Mouse (Mus musculus): Measurements from ENCODE around the gene Ppt2. TPM values are rescaled to one million over a fixed set of nuclear protein-coding genes. Genes with fewer than 3 reads are reported as not detected.

Gene Ppt2
- total and polyA plus RNA-seq, 2 experiments = 22.5 to 38.5 TPM

DNA sequence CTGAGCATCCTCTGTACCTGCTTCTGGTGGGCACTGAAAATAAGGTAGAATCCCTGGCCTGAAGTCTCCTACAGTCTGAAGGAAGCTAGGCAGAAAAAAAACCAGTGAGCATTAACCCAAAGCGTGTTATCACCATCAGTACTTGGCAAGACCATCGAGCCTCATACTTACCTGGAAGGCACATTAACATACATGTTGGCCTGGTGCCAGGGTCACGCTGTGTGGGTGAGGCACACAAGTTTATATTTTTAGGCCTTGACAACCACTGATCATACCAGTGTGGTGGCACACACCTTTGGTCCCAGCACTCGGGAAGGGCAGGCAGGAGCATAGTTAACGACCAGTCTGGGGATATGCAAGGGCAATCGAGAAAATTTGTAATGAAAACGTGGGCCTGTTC, 20.3 kb downstream of the Ppt2 start:
- Histone ChIP-seq H3K4me3 (ENCODE audit: insufficient read depth, low read depth, low read length) (no peak overlapping the region), H3K4me1 (ENCODE audit: control insufficient read depth, insufficient read depth, low read length) (peaks cover 4% of the 10 kb centered on the region; the same call in 1 of the 2 replicates), H3K27me3 (ENCODE audit: control insufficient read depth, insufficient read depth, low read length) (no peaks in the 10 kb centered on the region), H3K9ac (ENCODE audit: low read depth, low read length) (no peak overlapping the region), H3K36me3 (ENCODE audit: control insufficient read depth, insufficient read depth, low read length) (no peaks in the 10 kb centered on the region), H3K79me2 (ENCODE audit: control insufficient read depth, insufficient read depth, low read length) (peaks cover 6% of the 10 kb centered on the region; the same call in 1 of the 2 replicates), H3K27ac (replicated peaks; ENCODE audit: insufficient read depth, low read depth, low read length) (no peak overlapping the region)
- no peak for TF ChIP-seq CTCF (IDR thresholded peaks at IDR 0.05; ENCODE audit: low read depth, low read length)
- TF ChIP-seq POLR2A (IDR thresholded peaks at IDR 0.05; ENCODE audit: extremely low read depth, insufficient read depth, low read length) = no peak
- DNase-seq (ENCODE audit: extremely low read depth, low read depth, low spot score) = no peak
- 63% methylated on average over 7 of the region's 7 CpGs for WGBS

DNA sequence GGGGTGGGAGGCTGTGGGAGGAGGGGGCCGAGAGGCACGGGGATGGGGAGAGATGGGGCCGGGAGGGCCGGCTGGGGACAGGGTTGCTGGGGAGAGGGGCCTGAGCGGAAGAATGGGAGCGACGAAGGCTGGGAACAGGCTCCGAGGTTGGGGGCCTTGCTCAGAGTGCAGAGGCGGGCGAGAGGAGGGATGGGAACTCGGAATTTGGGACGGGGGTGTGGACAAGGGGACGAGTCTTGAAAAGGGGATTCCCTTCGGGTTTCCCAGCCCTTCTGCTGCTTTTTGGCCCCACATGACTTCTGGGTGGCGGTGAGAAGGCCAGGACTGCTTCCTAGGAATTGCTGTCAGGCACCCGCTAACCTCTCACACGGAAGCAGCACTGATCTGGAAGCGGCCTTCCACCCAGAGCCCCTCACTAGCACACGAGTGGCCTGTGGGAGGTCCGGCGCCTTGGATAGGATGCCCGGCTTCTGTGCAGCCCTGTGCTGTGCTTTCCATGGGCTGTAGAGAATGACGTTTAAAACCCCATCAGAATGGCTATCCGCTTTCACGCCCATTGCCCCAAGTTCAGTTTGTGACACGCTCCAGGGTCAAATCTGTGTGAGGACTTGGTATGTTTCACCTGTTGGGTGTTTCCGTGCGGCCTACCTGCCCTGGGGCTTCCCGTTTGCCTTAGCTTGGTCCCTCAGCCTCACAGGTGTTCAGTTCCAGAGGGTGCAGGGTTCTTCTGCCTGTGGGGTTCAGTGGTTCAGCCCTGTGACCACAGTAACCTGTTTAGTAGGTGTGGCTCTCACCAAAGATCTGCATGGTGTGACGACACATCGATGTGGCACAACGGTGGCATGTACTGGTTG, 21.9 kb downstream of the Ppt2 start:
- no peaks in the 10 kb centered on the region for H3K36me3 ChIP-seq (ENCODE audit: control insufficient read depth, insufficient read depth, low read length)
- peak overlapping the region; percentile 92 for H3K9ac ChIP-seq (ENCODE audit: low read depth, low read length)
- peak overlapping the region; percentile 12 for H3K27ac ChIP-seq (replicated peaks; ENCODE audit: insufficient read depth, low read depth, low read length)
- no peaks in the 10 kb centered on the region for H3K27me3 ChIP-seq (ENCODE audit: control insufficient read depth, insufficient read depth, low read length)
- H3K79me2 ChIP-seq (ENCODE audit: control insufficient read depth, insufficient read depth, low read length) = peaks cover 8% of the 10 kb centered on the region; the same call in 1 of the 2 replicates
- H3K4me3 ChIP-seq (ENCODE audit: insufficient read depth, low read depth, low read length) = peak overlapping the region; percentile 95
- TF ChIP-seq POLR2A (IDR thresholded peaks at IDR 0.05; ENCODE audit: extremely low read depth, insufficient read depth, low read length) (no peak), CTCF (IDR thresholded peaks at IDR 0.05; ENCODE audit: low read depth, low read length) (no peak)
- peaks cover 7% of the 10 kb centered on the region; the same call in 1 of the 2 replicates for H3K4me1 ChIP-seq (ENCODE audit: control insufficient read depth, insufficient read depth, low read length)
- peak; percentile 40 for DNase-seq (ENCODE audit: extremely low read depth, low read depth, low spot score)
- WGBS = 5% methylated on average over 31 of the region's 32 CpGs

DNA sequence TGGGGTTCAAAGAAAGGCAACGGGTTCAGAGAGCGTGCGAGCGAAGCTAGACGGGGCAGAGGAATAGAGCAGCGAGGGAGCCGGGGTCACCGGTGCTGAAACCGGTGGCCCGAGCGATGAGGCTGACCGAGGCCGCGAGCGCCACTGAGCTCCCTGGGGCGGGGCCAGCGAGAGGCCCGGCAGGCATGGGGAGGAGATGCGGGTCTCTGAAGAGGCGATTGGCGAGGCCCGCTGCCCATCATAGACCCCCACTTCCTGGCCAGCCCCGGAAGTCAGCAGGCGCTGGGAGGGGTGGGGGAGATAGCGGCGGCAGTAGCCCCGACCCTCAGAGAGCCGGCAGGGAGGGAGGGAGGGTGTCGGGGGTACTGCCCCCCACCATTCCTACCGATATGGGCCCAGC, 22.7 kb downstream of the Ppt2 start:
- Histone ChIP-seq H3K79me2 (ENCODE audit: control insufficient read depth, insufficient read depth, low read length) (peaks cover 8% of the 10 kb centered on the region; the same call in 1 of the 2 replicates), H3K4me1 (ENCODE audit: control insufficient read depth, insufficient read depth, low read length) (peaks cover 7% of the 10 kb centered on the region; the same call in 1 of the 2 replicates), H3K27ac (replicated peaks; ENCODE audit: insufficient read depth, low read depth, low read length) (peak overlapping the region; percentile 98), H3K9ac (ENCODE audit: low read depth, low read length) (peak overlapping the region; percentile 92), H3K4me3 (ENCODE audit: insufficient read depth, low read depth, low read length) (peak overlapping the region; percentile 95), H3K36me3 (ENCODE audit: control insufficient read depth, insufficient read depth, low read length) (no peaks in the 10 kb centered on the region), H3K27me3 (ENCODE audit: control insufficient read depth, insufficient read depth, low read length) (no peaks in the 10 kb centered on the region)
- DNase-seq (ENCODE audit: extremely low read depth, low read depth, low spot score) = peak; percentile 76
- TF ChIP-seq POLR2A (IDR thresholded peaks at IDR 0.05; ENCODE audit: extremely low read depth, insufficient read depth, low read length) = peak; percentile 79; the same call in 1 of the 2 replicates
- no peak for TF ChIP-seq CTCF (IDR thresholded peaks at IDR 0.05; ENCODE audit: low read depth, low read length)
- 0% methylated on average over 28 of the region's 30 CpGs for WGBS

DNA sequence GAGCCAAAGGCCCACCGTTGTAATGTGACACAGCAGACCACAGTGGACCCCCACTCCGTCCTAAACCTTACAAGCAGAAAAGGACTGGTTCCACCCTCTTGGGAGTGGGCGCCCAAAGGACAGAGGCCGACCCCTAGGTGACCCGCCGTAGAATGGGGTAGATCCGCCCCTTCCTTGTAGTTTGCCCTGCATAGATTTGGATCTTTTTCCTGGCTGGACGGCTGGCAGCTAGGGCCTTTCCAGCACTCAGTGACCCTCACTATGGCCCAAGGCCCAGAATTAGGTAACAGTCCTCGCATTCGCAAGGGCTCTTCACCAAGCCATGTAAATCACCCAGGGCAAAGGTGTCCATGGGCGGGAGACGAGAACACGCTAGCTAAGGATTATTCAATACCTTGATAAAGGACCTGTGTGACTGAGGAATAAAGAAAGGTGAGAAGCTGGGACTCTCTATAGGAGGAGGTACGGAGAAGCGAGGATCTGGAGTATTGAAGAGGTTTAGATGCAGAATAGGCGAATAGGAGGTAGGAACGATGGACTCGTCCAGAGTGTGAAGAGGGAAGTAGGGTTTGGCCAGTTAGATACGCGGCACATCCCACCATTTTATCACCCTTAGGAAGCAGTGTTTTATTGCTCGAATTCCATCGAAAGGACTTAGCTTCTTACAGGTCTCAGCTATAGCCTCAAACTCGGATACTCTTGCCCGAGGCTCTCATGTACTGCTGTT, 23.6 kb downstream of the Ppt2 start:
- H3K79me2 ChIP-seq (ENCODE audit: control insufficient read depth, insufficient read depth, low read length) = peaks cover 8% of the 10 kb centered on the region; the same call in 1 of the 2 replicates
- H3K27ac ChIP-seq (replicated peaks; ENCODE audit: insufficient read depth, low read depth, low read length) = peak overlapping the region; percentile 98
- H3K4me1 ChIP-seq (ENCODE audit: control insufficient read depth, insufficient read depth, low read length) = peaks cover 7% of the 10 kb centered on the region; the same call in 1 of the 2 replicates
- TF ChIP-seq POLR2A (IDR thresholded peaks at IDR 0.05; ENCODE audit: extremely low read depth, insufficient read depth, low read length) (no peak), CTCF (IDR thresholded peaks at IDR 0.05; ENCODE audit: low read depth, low read length) (no peak)
- peak overlapping the region; percentile 95 for H3K4me3 ChIP-seq (ENCODE audit: insufficient read depth, low read depth, low read length)
- H3K9ac ChIP-seq (ENCODE audit: low read depth, low read length) = peak overlapping the region; percentile 79
- WGBS = 6% methylated on average over 24 of the region's 24 CpGs
- H3K36me3 ChIP-seq (ENCODE audit: control insufficient read depth, insufficient read depth, low read length) = no peaks in the 10 kb centered on the region
- no peaks in the 10 kb centered on the region for H3K27me3 ChIP-seq (ENCODE audit: control insufficient read depth, insufficient read depth, low read length)
- DNase-seq (ENCODE audit: extremely low read depth, low read depth, low spot score) = peak; percentile 97

DNA sequence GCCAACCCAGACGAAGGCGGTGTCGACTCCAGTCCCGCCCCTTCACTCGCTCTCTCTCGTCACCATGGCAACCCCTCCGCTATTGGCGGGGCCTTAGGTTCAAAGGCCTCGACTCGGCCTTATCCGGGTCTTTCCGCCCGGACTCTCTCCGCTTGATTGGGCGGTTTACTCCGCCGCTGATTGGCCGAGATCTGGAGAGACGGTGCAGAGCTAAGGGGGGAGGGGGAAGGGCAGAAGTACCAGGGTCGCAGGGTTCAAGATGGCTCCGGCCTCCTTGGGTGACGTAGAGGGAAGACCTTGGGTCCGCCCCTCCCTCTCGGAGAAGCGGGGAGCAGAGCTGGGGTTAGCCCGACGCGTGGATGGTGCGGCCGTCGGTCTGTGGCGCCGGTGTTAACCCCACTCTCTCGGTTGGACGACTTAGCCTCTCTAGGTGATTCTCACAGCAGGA, 24.2 kb downstream of the Ppt2 start, which contains the start of gene Agpat1:
Gene Agpat1, plus strand, starts transcription at position 202 of the 448 bp plus-strand sequence.
- WGBS = under 1% methylated on average over 33 of the region's 35 CpGs
- Histone ChIP-seq H3K4me3 (ENCODE audit: insufficient read depth, low read depth, low read length) (peak within 1 kb of the TSS; percentile 95), H3K79me2 (ENCODE audit: control insufficient read depth, insufficient read depth, low read length) (peaks cover 8% of the 10 kb centered on the region; the same call in 1 of the 2 replicates), H3K36me3 (ENCODE audit: control insufficient read depth, insufficient read depth, low read length) (no peaks in the 10 kb centered on the region), H3K27me3 (ENCODE audit: control insufficient read depth, insufficient read depth, low read length) (no peaks in the 10 kb centered on the region), H3K27ac (replicated peaks; ENCODE audit: insufficient read depth, low read depth, low read length) (peak within 1 kb of the TSS; percentile 98), H3K9ac (ENCODE audit: low read depth, low read length) (peak within 1 kb of the TSS; percentile 82), H3K4me1 (ENCODE audit: control insufficient read depth, insufficient read depth, low read length) (peaks cover 7% of the 10 kb centered on the region; the same call in 1 of the 2 replicates)
- no peak for DNase-seq (ENCODE audit: extremely low read depth, low read depth, low spot score)
- TF ChIP-seq CTCF (IDR thresholded peaks at IDR 0.05; ENCODE audit: low read depth, low read length) (no peak), POLR2A (IDR thresholded peaks at IDR 0.05; ENCODE audit: extremely low read depth, insufficient read depth, low read length) (peak; percentile 43)

Data from liver, adult 2 months (tissue).